Mouse (Mus musculus) liver, embryonic 14.5 days (tissue): ENCODE data around the gene Acap3. TPM values are rescaled to one million over a fixed set of nuclear protein-coding genes. Genes with fewer than 3 reads are reported as not detected.
A peak's percentile ranks its signal among the peaks of the same experiment; 100 is the strongest.

Experiments
- ATAC-seq: fragments of 200-750 bp; cut with Nextera tagmentation; 2 replicates; pipeline ENCODE4 v1.8.0; 2017; ENCODE audit warnings: moderate number of reproducible peaks, mild to moderate bottlenecking, moderate library complexity; ENCODE audit not compliant: insufficient read depth
- DNase-seq, 3 experiments: peaks; one replicate each; pipeline ENCODE4 v3.0.0-alpha.2; 2012 to 2013; ENCODE audit warnings: low read depth in 3 of 3, low spot score in 3 of 3
- H3K27ac ChIP-seq: fragments of 300-500 bp; sonication (generic); 2 replicates; pipeline ENCODE4 v1.5.1; 2014; ENCODE audit warnings: moderate library complexity, mild to moderate bottlenecking, control low read depth, inconsistent platforms
- H3K27me3 ChIP-seq: fragments of 300-500 bp; sonication (generic); 2 replicates; pipeline ENCODE4 v1.6.1; 2014; ENCODE audit warnings: mild to moderate bottlenecking, low read length, moderate library complexity; ENCODE audit not compliant: control insufficient read depth, insufficient read depth
- H3K36me3 ChIP-seq: fragments of 300-500 bp; sonication (generic); replicated peaks from 2 replicates; pipeline ENCODE4 v1.6.1; 2014; ENCODE audit warnings: low read depth; ENCODE audit not compliant: control insufficient read depth, insufficient read depth
- H3K4me1 ChIP-seq, 2 experiments: fragments of 200-500 bp in 1 of 2; fragments of 300-500 bp in 1 of 2; sonication (generic) in 1 of 2; replicated peaks; 2 replicates each; pipeline ENCODE4 v1.6.1; 2012 to 2014; ENCODE audit warnings: antibody characterized with exemption in 1 of 2, inconsistent platforms in 1 of 2, low read length in 1 of 2; ENCODE audit not compliant: control insufficient read depth in 2 of 2, insufficient read depth in 2 of 2
- H3K4me2 ChIP-seq: fragments of 300-500 bp; sonication (generic); 2 replicates; pipeline ENCODE4 v1.6.1; 2014; ENCODE audit warnings: low read depth, mild to moderate bottlenecking, control low read depth, moderate library complexity
- H3K4me3 ChIP-seq, 2 experiments: fragments of 200-500 bp in 1 of 2; fragments of 300-500 bp in 1 of 2; sonication (generic) in 1 of 2; 2 replicates each; pipeline ENCODE4 v1.5.1; 2012 to 2014; ENCODE audit warnings: low read depth in 2 of 2, low read length in 2 of 2, mild to moderate bottlenecking in 2 of 2, control low read depth in 1 of 2, inconsistent platforms in 1 of 2, moderate library complexity in 1 of 2; ENCODE audit not compliant: insufficient read depth in 1 of 2
- H3K9ac ChIP-seq: fragments of 300-500 bp; sonication (generic); replicated peaks from 2 replicates; pipeline ENCODE4 v1.6.1; 2014; ENCODE audit warnings: mild to moderate bottlenecking, control low read depth, moderate library complexity
- H3K9me3 ChIP-seq: fragments of 300-500 bp; sonication (generic); 2 replicates; pipeline ENCODE4 v1.6.1; 2016; ENCODE audit warnings: low read length, mixed read lengths; ENCODE audit not compliant: control insufficient read depth
- CTCF ChIP-seq: IDR thresholded peaks from 2 replicates; pipeline ENCODE4 v1.5.1; 2016; ENCODE audit warnings: antibody characterized with exemption, low read depth, control low read depth
- EP300 ChIP-seq: IDR thresholded peaks from 2 replicates; pipeline ENCODE4 v1.6.1; 2016; ENCODE audit warnings: antibody characterized with exemption, low read depth
- WGBS: fragments of 180-500 bp; shearing (Covaris S2); extraction: QIAGEN DNeasy Blood & Tissue Kit; methylation state at CpG from one replicate; pipeline ENCODE4 v1.1.7; 2014; ENCODE audit not compliant: insufficient replicate concordance; 5-methylcytosine and 5-hydroxymethylcytosine counted together
- polyA plus RNA-seq, 2 experiments: library from polyadenylated mRNA; depleted of rRNA in 1 of 2; stranded (reverse) in 1 of 2; unstranded in 1 of 2; fragments of >200 nt; fragmentation: Nextera tagmentation in 1 of 2; extraction: Ambion mirVana in 1 of 2; gene quantifications; 2 replicates each; pipeline versions ENCODE4 v1.2.1 to v1.2.3; 2012 to 2014

The Acap3 gene
- polyA plus RNA-seq, 2 experiments = 4.7 to 9.4 TPM

GRCm38 (mm10) chr4:155901205-155901604 is 9.6 kb downstream of the Acap3 start:
- Histone ChIP-seq H3K27me3 (no peaks in the 10 kb centered on the region), H3K4me3 (no peak overlapping the region), H3K27ac (no peak overlapping the region), H3K9me3 (no peaks in the 10 kb centered on the region), H3K36me3 (peaks cover 22% of the 10 kb centered on the region), H3K4me2 (no peak overlapping the region), H3K9ac (no peak overlapping the region), H3K4me1 (no peaks in the 10 kb centered on the region)
- ATAC-seq (no peak), DNase-seq (no peak)
- WGBS = 66% methylated on average over 3 of the region's 3 CpGs
- no peak for TF ChIP-seq EP300
- no peak for TF ChIP-seq CTCF

- peaks cover 16% of the 10 kb centered on the region for H3K36me3 ChIP-seq
- H3K9ac ChIP-seq = no peak overlapping the region
- H3K27ac ChIP-seq = no peak overlapping the region
- TF ChIP-seq EP300 (no peak), CTCF (no peak)
- H3K4me2 ChIP-seq = no peak overlapping the region
- no peaks in the 10 kb centered on the region for H3K4me1 ChIP-seq
- DNase-seq (no peak), ATAC-seq (no peak)
- no peak overlapping the region for H3K4me3 ChIP-seq
- 93% methylated on average over 13 of the region's 13 CpGs for WGBS
- H3K27me3 ChIP-seq = no peaks in the 10 kb centered on the region
- no peaks in the 10 kb centered on the region for H3K9me3 ChIP-seq
These were observed 11.6 kb downstream of the Acap3 start for GRCm38 (mm10) chr4:155903246-155903645.

DNA sequence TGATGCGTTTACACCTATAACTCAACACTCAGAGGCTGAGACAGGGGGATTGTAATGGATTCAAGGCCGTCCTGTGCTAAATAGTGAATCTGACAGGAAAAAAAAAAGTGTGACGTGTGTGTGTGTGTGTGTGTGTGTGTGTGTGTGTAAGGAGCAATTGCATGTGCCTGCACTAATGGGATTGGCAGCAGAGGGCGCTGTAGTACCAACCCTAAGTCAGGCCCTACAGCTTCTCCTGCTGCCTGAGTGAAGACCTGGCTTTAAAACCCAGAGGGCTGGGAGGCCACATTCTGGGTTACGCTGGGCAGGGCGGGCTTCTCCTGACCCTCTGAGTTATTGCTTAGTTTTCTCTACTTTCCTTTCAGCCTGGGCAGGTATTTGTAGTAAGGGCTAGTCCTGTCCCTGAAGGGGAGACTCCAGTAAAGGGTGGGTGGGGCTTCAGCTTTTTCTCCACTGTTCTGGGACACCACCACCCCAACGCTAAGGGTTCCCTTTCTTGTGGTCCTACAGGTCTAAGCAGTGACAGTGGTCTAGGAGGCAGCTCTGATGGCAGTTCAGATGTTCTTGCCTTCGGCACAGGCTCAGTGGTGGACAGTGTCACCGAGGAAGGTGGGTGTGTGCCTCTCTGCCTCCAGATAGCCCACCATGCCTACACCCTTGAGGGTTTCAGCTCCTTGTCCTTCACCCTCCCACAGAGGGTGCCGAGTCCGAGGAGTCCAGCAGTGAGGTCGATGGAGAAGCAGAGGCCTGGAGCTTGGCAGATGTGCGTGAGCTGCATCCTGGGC is 12.9 kb downstream of the Acap3 start:
- Histone ChIP-seq H3K9me3 (no peaks in the 10 kb centered on the region), H3K4me2 (no peak overlapping the region), H3K27me3 (no peaks in the 10 kb centered on the region), H3K4me1 (no peaks in the 10 kb centered on the region), H3K4me3 (no peak overlapping the region), H3K9ac (no peak overlapping the region), H3K36me3 (peaks cover 16% of the 10 kb centered on the region), H3K27ac (no peak overlapping the region)
- ATAC-seq (no peak), DNase-seq (no peak)
- TF ChIP-seq CTCF = peak; percentile 70
- TF ChIP-seq EP300 = no peak
- 82% methylated on average over 13 of the region's 13 CpGs for WGBS

DNA sequence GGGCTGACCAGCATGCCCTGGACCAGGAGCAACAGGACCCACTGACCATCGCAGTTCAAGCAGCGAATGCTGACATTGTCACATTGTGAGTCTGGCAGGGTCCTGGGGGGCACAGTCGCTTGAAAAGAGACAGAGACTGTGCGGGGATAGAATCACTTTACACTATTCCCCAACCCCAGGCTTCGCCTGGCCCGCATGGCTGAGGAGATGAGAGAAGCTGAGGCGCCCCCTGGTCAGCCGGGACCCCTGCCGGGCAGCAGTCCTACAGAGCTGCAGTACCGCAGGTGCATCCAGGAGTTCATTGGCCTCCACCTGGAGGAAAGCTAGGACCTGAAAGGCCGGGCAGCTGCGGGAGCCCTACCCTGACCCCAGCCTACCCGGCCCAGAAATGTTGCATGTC is 14.0 kb downstream of the Acap3 start:
- Histone ChIP-seq H3K9me3 (no peaks in the 10 kb centered on the region), H3K36me3 (peaks cover 16% of the 10 kb centered on the region), H3K4me1 (no peaks in the 10 kb centered on the region), H3K27ac (no peak overlapping the region), H3K9ac (no peak overlapping the region), H3K4me2 (no peak overlapping the region), H3K4me3 (no peak overlapping the region), H3K27me3 (no peaks in the 10 kb centered on the region)
- TF ChIP-seq CTCF = no peak
- TF ChIP-seq EP300 = no peak
- ATAC-seq (no peak), DNase-seq (no peak)
- WGBS = 81% methylated on average over 13 of the region's 13 CpGs

DNA sequence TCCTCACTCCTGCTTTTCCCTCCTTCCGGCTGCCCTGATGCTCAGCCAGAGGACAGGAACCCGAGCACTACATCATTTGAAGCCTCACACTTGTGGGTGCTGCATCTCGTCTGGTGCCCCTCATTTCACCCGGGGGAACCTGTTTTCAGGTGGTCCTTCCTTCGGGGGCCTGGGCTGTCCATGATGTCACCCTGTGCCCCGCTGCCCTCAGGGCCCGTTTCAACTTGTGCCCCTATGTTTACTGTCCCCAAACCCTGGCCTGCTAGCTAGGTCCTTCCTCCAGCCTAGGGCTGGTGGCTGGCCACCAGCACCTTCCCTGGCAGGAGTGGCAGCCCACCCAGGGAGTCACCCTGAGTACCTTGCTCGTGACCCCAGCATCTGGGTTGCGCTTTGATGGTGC is 14.5 kb downstream of the Acap3 start:
- H3K9ac ChIP-seq = no peak overlapping the region
- no peak for ATAC-seq
- H3K27ac ChIP-seq = no peak overlapping the region
- peaks cover 16% of the 10 kb centered on the region for H3K36me3 ChIP-seq
- no peaks in the 10 kb centered on the region for H3K9me3 ChIP-seq
- 75% methylated on average over 9 of the region's 9 CpGs for WGBS
- no peaks in the 10 kb centered on the region for H3K27me3 ChIP-seq
- H3K4me2 ChIP-seq = no peak overlapping the region
- no peaks in the 10 kb centered on the region for H3K4me1 ChIP-seq
- DNase-seq = no peak
- H3K4me3 ChIP-seq = no peak overlapping the region
- no peak for TF ChIP-seq EP300
- TF ChIP-seq CTCF = no peak
